Mouse (Mus musculus) small intestine, adult 2 months (tissue): ENCODE data around the gene Ralgapa2. TPM values are rescaled to one million over a fixed set of nuclear protein-coding genes. Genes with fewer than 3 reads are reported as not detected.

Experiments used
- H3K27ac ChIP-seq: fragments of 200-500 bp; 2 replicates; pipeline ENCODE4 v1.5.1; 2012; ENCODE audit warnings: low read depth, low read length, control low read depth, inconsistent platforms; ENCODE audit not compliant: insufficient read depth
- H3K27me3 ChIP-seq: fragments of 200-500 bp; 2 replicates; pipeline ENCODE4 v1.6.1; 2012; ENCODE audit warnings: mild to moderate bottlenecking, moderate library complexity, low read length, inconsistent platforms; ENCODE audit not compliant: control insufficient read depth, insufficient read depth
- H3K36me3 ChIP-seq: fragments of 200-500 bp; 2 replicates; pipeline ENCODE4 v1.6.1; 2012; ENCODE audit warnings: mild to moderate bottlenecking, low read length, control low read depth, inconsistent platforms; ENCODE audit not compliant: control insufficient read depth, insufficient read depth
- H3K4me1 ChIP-seq: fragments of 200-500 bp; 2 replicates; pipeline ENCODE4 v1.6.1; 2012; ENCODE audit warnings: low read length, inconsistent platforms, mixed read lengths; ENCODE audit not compliant: control insufficient read depth, insufficient read depth, insufficient read length
- H3K4me3 ChIP-seq: fragments of 200-500 bp; 2 replicates; pipeline ENCODE4 v1.5.1; 2012; ENCODE audit warnings: low read depth, mild to moderate bottlenecking, control low read depth, inconsistent platforms, low read length, moderate library complexity
- CTCF ChIP-seq: fragments of 200-500 bp; IDR thresholded peaks from 2 replicates; pipeline ENCODE4 v1.5.1; 2012; ENCODE audit warnings: low read depth, mild to moderate bottlenecking, control low read depth, inconsistent platforms, low read length, moderate library complexity, mixed read lengths; ENCODE audit not compliant: insufficient replicate concordance, insufficient read length; ENCODE audit errors: extremely low read depth
- POLR2A ChIP-seq: fragments of 200-500 bp; IDR thresholded peaks from 2 replicates; pipeline ENCODE4 v1.6.1; 2012; ENCODE audit warnings: low read depth, mild to moderate bottlenecking, control low read depth, inconsistent platforms, low read length, moderate library complexity
- WGBS: fragments of 180-500 bp; shearing (Covaris S2); methylation state at CpG from one replicate; pipeline ENCODE4 v1.1.7; 2018; 5-methylcytosine and 5-hydroxymethylcytosine counted together
- polyA plus RNA-seq: library from polyadenylated mRNA; depleted of rRNA; stranded (reverse); fragments of >200 nt; gene quantifications from 2 replicates; pipeline ENCODE4 v1.2.3, GENCODE M21; 2012

The Ralgapa2 gene
- polyA plus RNA-seq, 1 experiment: 14.8 TPM

DNA sequence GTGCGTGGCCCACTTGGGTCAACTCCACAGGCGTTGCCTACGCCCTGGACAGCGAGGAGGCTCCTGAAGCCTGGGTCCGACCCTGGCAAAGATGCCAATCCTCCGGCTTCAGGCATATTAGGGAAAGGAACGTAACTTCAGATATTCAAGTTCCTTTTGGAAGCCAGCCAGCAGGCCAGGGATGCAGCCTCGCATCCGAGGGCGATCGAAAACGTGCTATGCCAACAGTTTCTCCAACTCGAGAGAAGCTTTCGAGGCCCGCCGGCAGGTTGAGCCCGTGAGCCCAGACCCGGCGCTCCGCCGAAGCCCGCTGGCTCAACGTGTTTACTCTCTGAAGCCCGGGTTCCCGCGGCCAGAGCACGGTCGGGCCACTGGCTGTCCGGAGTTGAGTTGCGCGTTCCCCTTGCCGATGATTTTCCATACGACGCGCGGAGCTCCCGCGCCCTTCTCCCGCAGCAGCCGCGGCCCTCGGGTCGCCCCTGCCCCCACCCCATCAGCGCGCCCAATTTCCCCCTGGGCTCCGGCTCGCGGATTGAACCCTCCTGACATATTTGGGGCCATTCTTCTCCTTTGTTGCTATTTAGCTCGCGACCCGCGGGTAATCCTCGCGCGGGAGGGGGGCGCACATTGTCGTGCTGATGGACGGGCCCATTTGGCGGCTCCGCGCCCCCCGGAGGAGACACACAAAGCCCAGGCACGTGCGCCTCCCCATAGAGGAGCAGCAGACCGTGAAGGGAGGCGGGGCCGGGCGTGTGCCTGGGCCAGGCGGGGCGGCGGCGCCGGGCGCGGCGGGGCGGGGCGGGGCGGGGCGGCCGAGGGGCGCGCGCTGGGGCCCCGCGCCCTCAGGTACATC is 290.8 kb downstream of the Ralgapa2 start, which contains the start of gene Insm1:
Gene Insm1, plus strand, starts transcription at position 846 of the 853 bp plus-strand sequence.
- 2% methylated on average over 85 of the region's 86 CpGs for WGBS
- no peak within 1 kb of the TSS for H3K27ac ChIP-seq
- H3K4me3 ChIP-seq: peak within 1 kb of the TSS; percentile 60
- H3K36me3 ChIP-seq: no peaks in the 10 kb centered on the region
- peaks cover 74% of the 10 kb centered on the region for H3K27me3 ChIP-seq
- peaks cover 15% of the 10 kb centered on the region for H3K4me1 ChIP-seq
- TF ChIP-seq POLR2A (no peak), CTCF (no peak)

DNA sequence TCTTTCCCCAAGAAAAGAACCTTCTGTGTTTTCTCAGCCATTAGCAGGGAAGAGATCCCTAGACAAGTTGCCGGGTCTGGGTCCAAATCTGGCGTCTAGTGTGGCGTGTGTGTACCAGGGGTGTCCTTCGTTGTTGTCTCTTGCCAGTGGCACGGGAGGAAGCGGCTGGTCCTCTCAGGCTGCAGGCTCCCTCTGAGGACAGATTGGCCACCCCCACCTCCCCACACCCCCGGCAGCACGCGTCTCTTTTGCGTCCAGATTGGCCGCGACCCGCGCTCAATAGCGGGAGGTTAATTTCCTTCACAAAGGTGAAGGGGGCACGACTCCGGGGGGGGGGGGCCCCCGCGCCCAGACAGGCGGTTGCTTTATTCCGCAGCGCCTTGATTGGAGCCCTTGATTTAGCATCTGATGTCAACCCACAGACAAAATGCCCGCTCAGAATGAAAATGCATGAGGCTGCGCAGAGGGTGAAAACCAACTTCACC is 291.5 kb downstream of the Ralgapa2 start:
- 4% methylated on average over 24 of the region's 24 CpGs for WGBS
- Histone ChIP-seq H3K27me3 (peaks cover 77% of the 10 kb centered on the region), H3K4me1 (peaks cover 15% of the 10 kb centered on the region), H3K36me3 (no peaks in the 10 kb centered on the region), H3K4me3 (peak overlapping the region; percentile 60; the same call in 1 of the 2 replicates), H3K27ac (no peak overlapping the region)
- TF ChIP-seq POLR2A: no peak
- no peak for TF ChIP-seq CTCF

DNA sequence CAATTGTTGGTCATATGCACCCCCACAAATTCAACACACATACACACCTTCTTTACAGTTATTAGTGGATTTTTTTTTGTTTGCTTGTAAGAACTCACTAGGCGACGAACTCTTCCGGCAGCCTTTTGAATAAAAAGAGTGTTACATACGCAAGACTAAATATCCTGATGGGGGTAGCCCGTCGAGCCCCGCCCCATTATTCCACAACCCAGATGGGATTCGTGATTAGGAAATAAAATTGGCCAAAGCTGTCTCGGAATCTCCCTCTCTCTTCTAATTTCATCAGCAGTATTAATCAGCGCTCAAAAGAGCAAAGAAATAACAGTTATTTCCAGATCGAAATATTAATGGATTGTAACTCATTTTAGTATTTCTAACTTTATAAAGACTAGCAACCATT is 292.4 kb downstream of the Ralgapa2 start:
- no peaks in the 10 kb centered on the region for H3K36me3 ChIP-seq
- no peak overlapping the region for H3K4me3 ChIP-seq
- H3K27me3 ChIP-seq: peaks cover 72% of the 10 kb centered on the region
- peaks cover 15% of the 10 kb centered on the region for H3K4me1 ChIP-seq
- WGBS: 17% methylated on average over 11 of the region's 11 CpGs
- TF ChIP-seq CTCF (no peak), POLR2A (no peak)
- H3K27ac ChIP-seq: no peak overlapping the region

DNA sequence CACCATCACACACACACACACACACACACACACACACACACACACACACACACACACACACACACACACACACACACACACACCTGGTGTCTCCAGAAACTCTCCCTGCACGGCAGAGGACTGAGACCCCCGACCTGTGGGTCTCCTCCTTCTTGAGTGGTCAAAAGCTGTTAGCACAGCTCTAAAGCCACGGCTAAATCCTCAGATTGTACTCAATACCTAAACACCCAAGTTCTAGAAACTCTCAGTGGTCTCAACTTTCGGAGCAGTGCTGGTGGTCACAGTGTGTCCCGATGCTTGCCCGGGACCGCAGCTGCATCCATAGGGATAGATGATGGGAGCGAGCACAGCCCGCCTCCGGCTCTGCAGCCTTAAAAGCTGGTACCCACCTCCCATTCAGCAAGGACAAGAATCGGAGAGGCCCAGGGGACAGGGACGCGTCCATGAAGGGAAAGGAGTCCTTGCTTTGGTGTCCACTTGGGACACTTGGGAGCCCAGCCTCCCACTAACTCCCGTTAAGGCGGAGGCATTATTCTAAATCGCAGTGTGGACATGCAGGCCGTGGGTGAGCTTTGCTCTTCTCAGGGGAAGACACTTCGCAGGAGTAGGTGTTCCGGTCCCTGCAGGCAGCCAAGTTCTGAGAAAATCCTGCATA is 293.1 kb downstream of the Ralgapa2 start:
- H3K4me1 ChIP-seq: peaks cover 15% of the 10 kb centered on the region
- H3K36me3 ChIP-seq: no peaks in the 10 kb centered on the region
- TF ChIP-seq CTCF: no peak
- TF ChIP-seq POLR2A: no peak
- H3K27me3 ChIP-seq: peaks cover 69% of the 10 kb centered on the region
- no peak overlapping the region for H3K27ac ChIP-seq
- no peak overlapping the region for H3K4me3 ChIP-seq
- 7% methylated on average over 19 of the region's 19 CpGs for WGBS

DNA sequence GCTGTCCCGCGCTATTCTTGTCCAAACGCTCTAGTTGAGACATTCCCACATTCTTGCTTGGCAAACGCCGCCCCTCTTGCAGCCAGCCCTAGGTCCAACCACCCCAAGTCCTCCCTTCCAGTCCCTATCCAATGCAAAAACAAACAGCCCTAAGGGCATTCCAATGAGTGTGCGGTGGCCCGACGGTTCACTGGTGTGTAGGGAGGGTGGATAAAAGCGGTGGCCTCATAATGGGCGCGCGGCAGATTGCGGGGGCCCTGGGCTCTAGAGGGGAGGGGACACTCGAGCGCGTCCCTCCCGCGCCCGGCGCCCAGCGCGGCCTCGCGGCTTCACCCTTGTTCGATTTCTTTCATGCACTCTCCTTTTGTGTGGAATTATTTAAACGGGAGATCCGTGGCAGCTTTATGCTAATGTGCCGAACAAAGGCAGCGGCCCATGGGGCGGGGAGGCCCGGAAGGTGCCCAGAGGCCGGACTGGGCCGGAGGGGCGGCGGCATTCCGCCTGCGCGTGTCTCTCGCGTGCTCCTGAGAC is 293.9 kb downstream of the Ralgapa2 start:
- Histone ChIP-seq H3K4me3 (no peak overlapping the region), H3K36me3 (no peaks in the 10 kb centered on the region), H3K4me1 (peaks cover 15% of the 10 kb centered on the region), H3K27me3 (peaks cover 62% of the 10 kb centered on the region), H3K27ac (no peak overlapping the region)
- 3% methylated on average over 40 of the region's 40 CpGs for WGBS
- no peak for TF ChIP-seq POLR2A

DNA sequence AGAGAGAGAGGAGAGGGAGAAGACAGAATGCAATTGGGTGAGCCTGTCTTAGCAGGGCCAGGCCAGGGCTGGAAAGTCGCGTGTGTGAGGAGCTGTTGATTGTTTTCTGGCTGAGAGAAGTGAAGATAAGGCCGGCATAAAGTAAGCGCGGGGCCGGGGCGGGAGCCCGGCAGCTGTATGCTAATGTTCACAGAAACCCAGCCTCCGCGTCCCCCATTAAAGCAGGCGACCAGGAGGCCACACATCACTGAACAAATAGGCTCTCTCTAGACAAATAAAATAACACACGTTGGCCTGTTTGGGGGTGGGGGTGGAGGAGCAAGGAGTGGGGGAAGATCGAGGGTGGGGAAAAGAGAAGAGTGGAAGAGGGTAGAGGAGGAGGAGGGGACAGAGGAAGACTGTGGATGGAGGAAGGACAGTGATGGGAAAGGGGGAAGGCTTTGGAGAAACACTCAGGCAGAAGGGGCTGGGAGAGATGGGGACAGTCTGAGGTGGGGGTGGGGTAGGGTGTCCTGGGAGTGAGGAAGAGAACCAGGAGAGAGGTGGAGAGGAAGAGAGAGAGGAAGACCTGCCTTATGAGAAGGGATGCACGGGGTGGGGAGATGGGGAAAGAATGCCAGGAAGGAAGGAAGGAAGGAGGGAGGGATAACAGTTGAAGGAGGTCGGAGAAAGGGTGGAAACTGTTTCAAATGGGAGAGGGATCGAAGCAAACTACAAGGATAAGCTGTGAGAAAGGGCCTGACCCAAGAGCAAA is 294.7 kb downstream of the Ralgapa2 start:
- Histone ChIP-seq H3K36me3 (no peaks in the 10 kb centered on the region), H3K27ac (no peak overlapping the region), H3K4me3 (no peak overlapping the region), H3K27me3 (peaks cover 53% of the 10 kb centered on the region), H3K4me1 (peaks cover 10% of the 10 kb centered on the region)
- WGBS: 3% methylated on average over 16 of the region's 16 CpGs
- TF ChIP-seq CTCF: no peak
- no peak for TF ChIP-seq POLR2A
